Comparison of ENCODE assay signal across 7 mouse cellular contexts in genomic region chr10:30655655-30656054, GRCm38 (mm10). TPM values are rescaled to one million over a fixed set of nuclear protein-coding genes. Genes with fewer than 3 reads are reported as not detected.
DNase-seq lines count a peak whose midpoint lies in the region; ATAC-seq and TF ChIP-seq lines count a peak whose summit lies in the region.

No protein-coding gene starts in this region.

- peak; percentile 20 for DNase-seq in WW6 (ENCODE audit: low read depth, low spot score)
- DNase-seq in liver, postnatal 0 days: peak; percentile 35
- peak; percentile 74 for DNase-seq in thymus, postnatal 0 days (ENCODE audit: low spot score)
- no peak for DNase-seq in gastrocnemius, postnatal 14 days
- no peak for DNase-seq in urinary bladder, postnatal 36 days (ENCODE audit: low spot score in 2 of 2)

- H3K9me3 ChIP-seq in hindbrain, embryonic 12.5 days (replicated peaks): no peaks in the 10 kb centered on the region
- no peaks in the 10 kb centered on the region for H3K9me3 ChIP-seq in liver, postnatal 0 days (ENCODE audit: low read length)

- TF ChIP-seq EP300 in liver, postnatal 0 days (IDR thresholded peaks at IDR 0.05; ENCODE audit: low read depth): no peak

- H3K4me3 ChIP-seq in hindbrain, embryonic 12.5 days: no peak overlapping the region
- peak overlapping the region; percentile 34 for H3K4me3 ChIP-seq in liver, postnatal 0 days (ENCODE audit: low read depth, low read length)

- no peak overlapping the region for H3K9ac ChIP-seq in hindbrain, embryonic 12.5 days
- H3K9ac ChIP-seq in liver, postnatal 0 days (replicated peaks): peak overlapping the region; percentile 54

- intact Hi-C loops in gastrocnemius, postnatal 14 days (cut with DNase I; ENCODE audit: low total_unique reads): no loop called here

- ATAC-seq in CD4-positive, CD25-positive, alpha-beta regulatory T cell, adult 4 months: peak; percentile 91
- no peak for ATAC-seq in hindbrain, embryonic 12.5 days (ENCODE audit: low FRiP score)
- ATAC-seq in liver, postnatal 0 days: peak; percentile 61

- no peaks in the 10 kb centered on the region for H3K27me3 ChIP-seq in hindbrain, embryonic 12.5 days
- H3K27me3 ChIP-seq in liver, postnatal 0 days (ENCODE audit: insufficient read depth, low read length): no peaks in the 10 kb centered on the region

- H3K36me3 ChIP-seq in hindbrain, embryonic 12.5 days: 0 out of 2 replicates have a peak, but pooled peaks cover 7% of the 10 kb centered on the region
- H3K36me3 ChIP-seq in liver, postnatal 0 days (replicated peaks; ENCODE audit: insufficient read depth, low read length): peaks cover 17% of the 10 kb centered on the region

- WGBS in hindbrain, embryonic 12.5 days: 17% methylated on average over 5 of the region's 5 CpGs
- WGBS in liver, postnatal 0 days (ENCODE audit: insufficient replicate concordance): 16% methylated on average over 5 of the region's 5 CpGs

- no peaks in the 10 kb centered on the region for H3K4me1 ChIP-seq in hindbrain, embryonic 12.5 days
- no peaks in the 10 kb centered on the region for H3K4me1 ChIP-seq in liver, postnatal 0 days (ENCODE audit: insufficient read depth)

- H3K4me2 ChIP-seq in hindbrain, embryonic 12.5 days (replicated peaks): peak overlapping the region; percentile 39
- peak overlapping the region; percentile 56 for H3K4me2 ChIP-seq in liver, postnatal 0 days (ENCODE audit: low read depth, low read length)

- H3K27ac ChIP-seq in hindbrain, embryonic 12.5 days: no peak overlapping the region
- peak overlapping the region; percentile 63; the same call in 1 of the 2 replicates for H3K27ac ChIP-seq in liver, postnatal 0 days (ENCODE audit: low read depth)

- TF ChIP-seq CTCF in liver, postnatal 0 days (IDR thresholded peaks at IDR 0.05; ENCODE audit: low read depth): no peak

RNA-seq across cellular contexts. Expression of gene Hint3, which starts 26.2 kb away (rescaled TPM):
- polyA plus RNA-seq in CD4-positive, CD25-positive, alpha-beta regulatory T cell, adult 4 months (2017; shearing (Covaris generic)): 10 to 100 TPM; 42.7 to 50.5 TPM
- polyA plus RNA-seq in hindbrain, embryonic 12.5 days (2016; fragmentation: Nextera tagmentation; extraction: Ambion mirVana): 22.6 and 23.1 TPM in 2 replicates
- 38.9 and 39.5 TPM in 2 replicates for polyA plus RNA-seq in liver, postnatal 0 days (2015; fragmentation: Nextera tagmentation; extraction: Ambion mirVana)
- 46.7 and 47.4 TPM in 2 replicates for polyA plus RNA-seq in thymus, postnatal 0 days (2015; fragmentation: Nextera tagmentation; extraction: Ambion mirVana)
- total RNA-seq in gastrocnemius, postnatal 14 days (2021): 10 to 100 TPM; 38.1 to 44.6 TPM

RNA-seq across cellular contexts. Expression of gene Trmt11, which starts 55.1 kb away (rescaled TPM):
- polyA plus RNA-seq in CD4-positive, CD25-positive, alpha-beta regulatory T cell, adult 4 months (2017; shearing (Covaris generic)): 10 to 100 TPM; 34.6 to 47.4 TPM
- 26.4 and 29.3 TPM in 2 replicates for polyA plus RNA-seq in hindbrain, embryonic 12.5 days (2016; fragmentation: Nextera tagmentation; extraction: Ambion mirVana)
- 9.9 and 10.2 TPM in 2 replicates for polyA plus RNA-seq in liver, postnatal 0 days (2015; fragmentation: Nextera tagmentation; extraction: Ambion mirVana)
- polyA plus RNA-seq in thymus, postnatal 0 days (2015; fragmentation: Nextera tagmentation; extraction: Ambion mirVana): 23.2 and 23.9 TPM in 2 replicates
- total RNA-seq in gastrocnemius, postnatal 14 days (2021): 1 to 10 TPM; 3.6 to 4.0 TPM

Comparison
In these comparisons a context has a peak if more than half of its experiments do, and no peak if none do; other contexts are left out.
1. DNase-seq: peak in WW6 (single experiment), liver, postnatal 0 days (single experiment) and thymus, postnatal 0 days (single experiment); none in gastrocnemius, postnatal 14 days (single experiment) and urinary bladder, postnatal 36 days (0 of 2).